Mouse (Mus musculus) hindbrain, embryonic 14.5 days (tissue): Measurements from ENCODE around the gene Zfp518b. TPM values are rescaled to one million over a fixed set of nuclear protein-coding genes. Genes with fewer than 3 reads are reported as not detected.

Source experiments
- ATAC-seq: fragments of 200-750 bp; cut with Nextera tagmentation; 2 replicates; pipeline ENCODE4 v1.8.0; 2017; ENCODE audit warnings: moderate number of reproducible peaks, mild to moderate bottlenecking, moderate TSS enrichment, moderate library complexity; ENCODE audit not compliant: low FRiP score
- DNase-seq: peaks from one replicate; pipeline ENCODE4 v3.0.0-alpha.2; 2015; ENCODE audit warnings: low spot score
- H3K27ac ChIP-seq: fragments of 300-500 bp; sonication (generic); 2 replicates; pipeline ENCODE4 v1.5.1; 2014; ENCODE audit warnings: mild to moderate bottlenecking, moderate library complexity
- H3K27me3 ChIP-seq: fragments of 300-500 bp; sonication (generic); 2 replicates; pipeline ENCODE4 v1.6.1; 2014; ENCODE audit warnings: mild to moderate bottlenecking, low read length, mixed read lengths; ENCODE audit not compliant: control insufficient read depth, insufficient read depth
- H3K36me3 ChIP-seq: fragments of 300-500 bp; sonication (generic); replicated peaks from 2 replicates; pipeline ENCODE4 v1.6.1; 2014; ENCODE audit not compliant: control insufficient read depth, insufficient read depth
- H3K4me1 ChIP-seq: fragments of 300-500 bp; sonication (generic); replicated peaks from 2 replicates; pipeline ENCODE4 v1.6.1; 2014; ENCODE audit warnings: antibody characterized with exemption, low read length, mixed read lengths; ENCODE audit not compliant: control insufficient read depth, insufficient read depth
- H3K4me2 ChIP-seq: fragments of 300-500 bp; sonication (generic); replicated peaks from 2 replicates; pipeline ENCODE4 v1.6.1; 2014; ENCODE audit warnings: mild to moderate bottlenecking, moderate library complexity
- H3K4me3 ChIP-seq: fragments of 300-500 bp; sonication (generic); replicated peaks from 2 replicates; pipeline ENCODE4 v1.5.1; 2014; ENCODE audit warnings: mild to moderate bottlenecking, low read length
- H3K9ac ChIP-seq: fragments of 300-500 bp; sonication (generic); 2 replicates; pipeline ENCODE4 v1.6.1; 2014
- H3K9me3 ChIP-seq: fragments of 300-500 bp; sonication (generic); 2 replicates; pipeline ENCODE4 v1.6.1; 2016; ENCODE audit warnings: low read length; ENCODE audit not compliant: control insufficient read depth
- WGBS: fragments of 180-500 bp; shearing (Covaris S2); extraction: QIAGEN DNeasy Blood & Tissue Kit; methylation state at CpG from one replicate; pipeline ENCODE4 v1.1.7; 2014; 5-methylcytosine and 5-hydroxymethylcytosine counted together
- polyA plus RNA-seq: library from polyadenylated mRNA; unstranded; fragments of >200 nt; fragmentation: Nextera tagmentation; extraction: Ambion mirVana; gene quantifications from 2 replicates; pipeline ENCODE4 v1.2.1, GENCODE M21; 2014

Gene Zfp518b
- 31.6 and 34.4 TPM in 2 replicates for polyA plus RNA-seq

GRCm38 (mm10) chr5:38684164-38684911 is at the start of gene Zfp518b:
Gene Zfp518b, minus strand, starts transcription at chr5:38684826.
- Histone ChIP-seq H3K9me3 (0 out of 2 replicates have a peak, but pooled peaks cover 3% of the 10 kb centered on the region), H3K9ac (peak within 1 kb of the TSS; percentile 92), H3K27me3 (no peaks in the 10 kb centered on the region), H3K36me3 (peaks cover 37% of the 10 kb centered on the region), H3K4me3 (peak within 1 kb of the TSS; percentile 77), H3K4me2 (peak within 1 kb of the TSS; percentile 65), H3K4me1 (peaks cover 10% of the 10 kb centered on the region), H3K27ac (peak within 1 kb of the TSS; percentile 90)
- DNase-seq: peak; percentile 78
- peak; percentile 93 for ATAC-seq
- 1% methylated on average over 75 of the region's 89 CpGs for WGBS

- WGBS: 75% methylated on average over 11 of the region's 11 CpGs
- Histone ChIP-seq H3K27ac (no peak overlapping the region), H3K4me1 (no peaks in the 10 kb centered on the region), H3K27me3 (no peaks in the 10 kb centered on the region), H3K9me3 (no peaks in the 10 kb centered on the region), H3K36me3 (no peaks in the 10 kb centered on the region), H3K4me3 (no peak overlapping the region), H3K9ac (no peak overlapping the region), H3K4me2 (no peak overlapping the region)
- no peak for DNase-seq
- ATAC-seq: no peak
These were observed 24.4 kb upstream of the Zfp518b start for GRCm38 (mm10) chr5:38708940-38709581.

- Histone ChIP-seq H3K9ac (no peak overlapping the region), H3K4me3 (no peak overlapping the region), H3K9me3 (no peaks in the 10 kb centered on the region), H3K27me3 (no peaks in the 10 kb centered on the region), H3K4me1 (no peaks in the 10 kb centered on the region), H3K27ac (no peak overlapping the region), H3K4me2 (no peak overlapping the region), H3K36me3 (no peaks in the 10 kb centered on the region)
- WGBS: 84% methylated on average over 7 of the region's 7 CpGs
- DNase-seq: no peak
- ATAC-seq: no peak
These were observed 22.9 kb upstream of the Zfp518b start for GRCm38 (mm10) chr5:38707364-38708075.

GRCm38 (mm10) chr5:38702941-38703340 is 18.3 kb upstream of the Zfp518b start:
- Histone ChIP-seq H3K9me3 (no peaks in the 10 kb centered on the region), H3K4me2 (no peak overlapping the region), H3K36me3 (no peaks in the 10 kb centered on the region), H3K27ac (no peak overlapping the region), H3K27me3 (no peaks in the 10 kb centered on the region), H3K9ac (no peak overlapping the region), H3K4me1 (no peaks in the 10 kb centered on the region), H3K4me3 (no peak overlapping the region)
- WGBS: 92% methylated on average over 6 of the region's 6 CpGs
- no peak for DNase-seq
- no peak for ATAC-seq

- H3K9me3 ChIP-seq: no peaks in the 10 kb centered on the region
- no peaks in the 10 kb centered on the region for H3K27me3 ChIP-seq
- no peak overlapping the region for H3K27ac ChIP-seq
- ATAC-seq (no peak), DNase-seq (no peak)
- H3K36me3 ChIP-seq: no peaks in the 10 kb centered on the region
- no peak overlapping the region for H3K4me2 ChIP-seq
- no peaks in the 10 kb centered on the region for H3K4me1 ChIP-seq
- no peak overlapping the region for H3K9ac ChIP-seq
- 74% methylated on average over 2 of the region's 2 CpGs for WGBS
- no peak overlapping the region for H3K4me3 ChIP-seq
These were observed 17.5 kb upstream of the Zfp518b start for GRCm38 (mm10) chr5:38702091-38702490.

GRCm38 (mm10) chr5:38698466-38698865 is 13.8 kb upstream of the Zfp518b start:
- Histone ChIP-seq H3K4me3 (no peak overlapping the region), H3K9me3 (no peaks in the 10 kb centered on the region), H3K27me3 (no peaks in the 10 kb centered on the region), H3K27ac (no peak overlapping the region), H3K4me2 (no peak overlapping the region), H3K4me1 (no peaks in the 10 kb centered on the region), H3K36me3 (no peaks in the 10 kb centered on the region), H3K9ac (no peak overlapping the region)
- DNase-seq: no peak
- no peak for ATAC-seq
- 58% methylated on average over 5 of the region's 5 CpGs for WGBS

GRCm38 (mm10) chr5:38698046-38698445 is 13.4 kb upstream of the Zfp518b start:
- Histone ChIP-seq H3K4me1 (no peaks in the 10 kb centered on the region), H3K9ac (no peak overlapping the region), H3K4me3 (no peak overlapping the region), H3K4me2 (no peak overlapping the region), H3K27ac (no peak overlapping the region), H3K27me3 (no peaks in the 10 kb centered on the region), H3K36me3 (no peaks in the 10 kb centered on the region), H3K9me3 (no peaks in the 10 kb centered on the region)
- ATAC-seq (no peak), DNase-seq (no peak)
- WGBS: 17% methylated on average over 3 of the region's 3 CpGs

GRCm38 (mm10) chr5:38696616-38697375 is 12.2 kb upstream of the Zfp518b start:
- no peak overlapping the region for H3K9ac ChIP-seq
- 72% methylated on average over 8 of the region's 8 CpGs for WGBS
- no peaks in the 10 kb centered on the region for H3K4me1 ChIP-seq
- no peaks in the 10 kb centered on the region for H3K27me3 ChIP-seq
- H3K27ac ChIP-seq: no peak overlapping the region
- H3K36me3 ChIP-seq: no peaks in the 10 kb centered on the region
- H3K4me2 ChIP-seq: no peak overlapping the region
- no peak overlapping the region for H3K4me3 ChIP-seq
- DNase-seq (no peak), ATAC-seq (no peak)
- H3K9me3 ChIP-seq: no peaks in the 10 kb centered on the region

GRCm38 (mm10) chr5:38692859-38693258 is 8.2 kb upstream of the Zfp518b start:
- WGBS: 90% methylated on average over 6 of the region's 6 CpGs
- DNase-seq: no peak
- Histone ChIP-seq H3K36me3 (no peaks in the 10 kb centered on the region), H3K4me2 (no peak overlapping the region), H3K9ac (no peak overlapping the region), H3K27me3 (no peaks in the 10 kb centered on the region), H3K4me1 (no peaks in the 10 kb centered on the region), H3K27ac (no peak overlapping the region), H3K4me3 (no peak overlapping the region), H3K9me3 (no peaks in the 10 kb centered on the region)
- no peak for ATAC-seq
